Mouse (Mus musculus) brain, embryonic 14.5 days (tissue): ENCODE measurements around the gene Fhdc1.

Experiments used
- CTCF ChIP-seq: fragments of 200-500 bp; IDR thresholded peaks from 2 replicates; pipeline ENCODE4 v1.5.1; 2012; ENCODE audit warnings: inconsistent platforms, mild to moderate bottlenecking, moderate library complexity, borderline replicate concordance; ENCODE audit not compliant: insufficient read depth, insufficient read length; ENCODE audit errors: extremely low read depth
- POLR2A ChIP-seq: fragments of 200-500 bp; IDR thresholded peaks from 2 replicates; pipeline ENCODE4 v1.6.1; 2012; ENCODE audit warnings: mild to moderate bottlenecking, inconsistent platforms, borderline replicate concordance; ENCODE audit not compliant: poor library complexity, insufficient read depth, insufficient read length, severe bottlenecking; ENCODE audit errors: extremely low read depth

- no peak for TF ChIP-seq CTCF
- no peak for TF ChIP-seq POLR2A
Observed at GRCm38 (mm10) chr3:84478896-84479292, 1.3 kb downstream of the Fhdc1 start.
